Mouse (Mus musculus) spleen, postnatal 36 days (tissue): ENCODE results near the gene Mybl2.

ENCODE experiments used
- DNase-seq, 2 experiments: peaks; one replicate each; pipeline ENCODE4 v3.0.0; 2022; ENCODE audit warnings: low spot score in 2 of 2, mixed read lengths in 1 of 2

Mybl2 gene

DNA sequence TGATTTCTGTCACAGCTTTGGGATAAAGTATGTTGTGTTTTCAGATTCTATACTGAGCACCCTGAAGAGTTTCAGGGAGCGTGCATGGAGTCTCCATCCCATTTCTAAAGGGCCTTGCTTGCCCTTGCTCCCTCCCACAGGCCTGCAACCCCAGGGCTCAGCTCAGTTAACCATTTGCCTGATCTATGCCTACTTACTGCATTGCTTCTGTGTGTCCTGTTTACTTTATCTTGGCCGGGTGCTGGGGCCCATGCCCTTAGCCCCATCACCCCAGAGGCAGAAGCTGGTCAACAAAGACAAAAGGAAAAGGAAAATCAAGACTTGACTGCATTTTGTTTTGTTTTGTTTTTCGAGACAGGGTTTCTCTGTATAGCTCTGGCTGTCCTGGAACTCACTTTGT is 17.1 kb downstream of the Mybl2 start:
- DNase-seq = no peak

DNA sequence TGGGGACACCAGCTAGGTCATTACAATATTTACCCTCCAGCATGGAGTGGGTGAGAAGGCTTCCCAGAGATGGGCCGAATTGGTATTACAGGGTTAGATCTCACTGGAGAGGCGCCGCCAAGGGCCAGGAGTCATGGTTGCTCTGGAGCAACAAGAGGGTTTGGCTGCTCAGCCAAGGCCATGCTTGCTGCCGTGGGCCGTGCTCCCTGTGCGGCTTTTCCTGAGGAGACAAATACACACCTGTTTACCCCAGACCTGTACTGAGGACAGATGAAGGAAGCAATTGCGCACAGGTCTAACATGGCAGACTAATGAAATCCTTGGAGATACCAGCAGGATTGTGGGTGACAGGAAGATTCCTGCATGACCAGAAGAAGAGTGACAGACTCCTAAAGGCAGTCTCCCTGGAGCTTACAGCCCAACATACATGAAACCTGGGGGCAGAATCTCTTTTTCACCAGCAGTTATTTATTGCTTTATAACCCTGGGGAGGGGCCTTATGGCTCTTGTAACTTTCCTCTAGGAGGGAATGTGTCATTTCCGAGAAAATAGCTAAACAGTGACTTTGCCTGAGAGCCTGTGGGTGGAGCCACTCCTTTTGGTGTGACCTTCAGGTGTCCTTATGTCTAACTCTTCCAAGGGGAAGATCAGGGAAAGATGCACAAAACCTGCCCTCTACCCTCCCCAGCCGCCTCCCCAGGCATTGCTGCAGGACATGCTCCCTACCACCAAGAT is 18.7 kb downstream of the Mybl2 start:
- no peak for DNase-seq

DNA sequence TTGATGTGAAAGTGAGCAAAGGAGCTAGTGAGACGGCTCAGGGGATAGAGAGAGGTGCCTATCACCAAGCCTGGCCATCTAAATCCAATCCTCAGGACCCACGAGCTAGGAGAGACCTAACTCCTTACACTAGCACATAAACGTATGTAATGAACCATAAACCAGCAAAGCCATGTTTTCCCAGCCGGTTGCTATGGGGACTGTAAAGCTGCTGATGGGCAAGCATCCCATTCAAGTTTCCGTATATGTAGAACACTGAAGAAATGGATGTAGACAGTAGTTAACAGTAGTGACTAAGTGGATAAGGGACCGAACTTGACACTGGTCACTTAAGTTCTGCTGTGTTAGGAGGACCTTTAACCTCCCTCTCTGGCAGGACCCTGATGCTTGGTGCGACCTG is 19.5 kb downstream of the Mybl2 start:
- DNase-seq = no peak

DNA sequence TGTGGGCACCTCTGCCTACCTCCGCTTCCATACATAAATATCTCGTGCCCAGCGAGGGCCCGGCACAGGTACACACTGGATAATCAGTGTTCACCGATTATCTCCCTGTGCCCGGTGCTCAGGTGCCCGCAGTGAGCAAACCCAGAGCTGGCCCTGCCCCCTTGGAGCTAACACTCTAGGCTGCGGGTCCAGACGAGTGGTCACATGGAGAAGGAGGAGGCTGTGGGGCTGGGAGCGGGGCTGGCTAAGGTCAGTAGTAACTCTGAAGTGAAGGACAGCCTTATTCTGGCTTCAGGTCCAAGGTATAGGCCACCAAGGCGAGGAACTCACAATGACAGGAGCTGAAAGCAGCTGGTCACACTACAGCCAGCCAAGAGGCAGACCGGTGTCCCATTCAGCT is 20.3 kb downstream of the Mybl2 start:
- DNase-seq = no peak

DNA sequence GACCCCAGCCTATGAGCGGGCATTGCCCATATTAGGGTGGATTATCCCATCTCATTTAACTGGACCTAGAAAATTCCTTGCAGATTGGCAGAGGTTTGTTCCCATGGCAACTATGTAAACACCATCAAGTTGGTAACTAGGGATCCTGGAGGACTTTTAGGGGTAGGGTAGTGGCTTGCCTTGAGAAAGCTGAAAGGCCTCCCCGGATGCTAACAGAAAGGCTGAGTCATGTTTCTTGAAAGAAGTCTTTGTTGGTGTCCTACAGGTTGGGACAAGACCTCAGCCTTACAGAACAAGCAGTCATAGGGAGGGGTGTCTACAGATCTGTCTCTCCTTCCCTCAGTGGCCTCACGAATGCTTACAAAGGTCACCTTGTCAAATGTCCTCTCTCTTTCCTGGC is 20.7 kb downstream of the Mybl2 start:
- DNase-seq = no peak

DNA sequence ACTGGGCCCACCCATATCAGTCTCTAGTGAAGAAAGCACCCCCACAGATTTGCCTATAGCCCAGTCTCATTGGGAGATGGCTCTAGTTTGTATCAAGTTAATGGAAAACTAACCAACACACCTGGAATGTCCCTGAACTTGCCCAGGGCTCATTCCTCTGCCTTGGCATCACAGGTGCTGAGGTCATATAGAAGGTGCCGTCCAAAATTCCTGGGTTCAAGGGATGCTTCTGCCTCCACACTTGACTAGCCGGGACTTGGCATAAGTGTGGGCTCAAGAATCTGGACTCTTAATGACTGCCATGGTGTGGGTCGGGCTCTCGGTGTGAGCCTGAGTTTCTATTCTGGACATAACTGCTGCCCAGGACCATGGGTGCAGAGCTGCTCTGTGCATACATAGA is 24.6 kb downstream of the Mybl2 start:
- DNase-seq = no peak

DNA sequence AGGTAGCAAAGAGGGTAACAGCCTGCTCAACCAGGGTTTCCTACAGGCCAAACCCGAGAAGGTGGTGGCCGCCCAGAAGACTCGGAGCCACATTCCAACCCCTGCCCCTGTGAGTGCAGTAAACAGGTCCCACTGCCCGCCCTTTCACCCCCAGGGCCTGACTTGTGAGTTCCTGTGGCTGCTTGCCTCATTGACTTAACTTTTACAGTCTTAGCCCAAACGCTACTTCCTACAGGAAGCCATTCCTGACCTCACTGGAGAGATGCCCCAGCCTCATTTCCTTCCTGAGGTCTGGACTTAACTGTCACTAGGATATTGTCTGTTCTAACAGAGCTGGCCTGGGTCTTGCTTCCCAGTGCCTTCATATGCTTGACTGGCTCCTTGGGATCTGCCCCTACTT is 28.1 kb downstream of the Mybl2 start:
- DNase-seq = no peak

DNA sequence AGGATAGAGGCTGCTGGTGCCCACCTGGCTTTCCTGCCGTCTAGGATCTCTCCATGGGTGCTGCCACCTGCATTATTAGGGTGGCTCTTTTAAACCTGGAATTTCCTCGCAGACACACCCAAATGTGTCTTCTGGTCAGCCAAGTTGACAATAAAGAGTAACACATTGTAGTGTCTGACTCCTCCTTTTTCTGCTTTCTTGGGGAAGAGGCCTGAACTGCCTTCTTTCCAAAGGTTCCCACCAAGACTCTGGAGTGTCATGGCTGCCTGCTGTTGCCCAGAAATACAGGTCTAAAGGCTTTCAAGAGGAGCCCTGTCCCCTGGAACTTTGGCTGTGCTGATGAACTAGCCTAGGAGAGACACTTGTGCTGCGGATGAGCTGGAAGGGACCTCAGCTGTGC is 30.0 kb downstream of the Mybl2 start:
- no peak for DNase-seq

DNA sequence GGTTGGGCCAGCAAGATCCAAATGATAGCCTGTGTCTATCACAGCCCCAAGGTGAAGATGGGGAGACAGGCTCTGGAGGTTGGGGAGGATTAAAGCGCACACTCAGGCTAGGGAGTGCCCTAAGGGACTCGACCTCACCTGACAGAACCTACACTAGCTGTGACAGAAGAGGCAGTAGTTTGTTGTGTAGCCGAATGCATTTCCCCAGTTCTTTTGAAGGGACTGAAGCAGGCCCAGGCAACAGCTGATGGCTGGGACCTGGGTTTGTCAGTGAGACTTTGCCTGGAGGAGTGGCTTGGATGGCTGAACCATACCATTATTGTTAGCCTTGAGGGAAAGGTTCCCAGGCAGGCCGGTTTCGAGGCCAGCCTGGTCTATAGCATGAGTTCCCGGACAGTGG is 30.6 kb downstream of the Mybl2 start:
- no peak for DNase-seq

DNA sequence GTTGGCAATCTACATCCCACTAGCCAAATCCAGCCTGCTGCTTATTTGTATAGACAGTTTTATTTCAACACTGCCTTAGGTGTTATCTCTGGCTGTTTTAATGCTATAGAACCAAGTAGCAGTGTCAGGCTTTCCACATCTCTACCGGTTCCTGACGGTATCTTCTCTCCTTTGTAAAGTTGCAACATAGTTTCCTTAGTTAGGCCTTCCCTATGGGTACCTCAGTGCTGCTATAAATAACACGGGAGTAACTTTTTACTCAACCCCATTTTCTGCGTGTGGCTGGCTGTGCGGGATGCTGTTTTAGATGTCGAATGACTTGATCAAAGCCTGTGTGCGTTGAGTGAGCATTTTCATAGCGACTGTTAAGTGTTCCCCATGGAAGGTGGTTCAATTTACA is 32.1 kb downstream of the Mybl2 start:
- no peak for DNase-seq

DNA sequence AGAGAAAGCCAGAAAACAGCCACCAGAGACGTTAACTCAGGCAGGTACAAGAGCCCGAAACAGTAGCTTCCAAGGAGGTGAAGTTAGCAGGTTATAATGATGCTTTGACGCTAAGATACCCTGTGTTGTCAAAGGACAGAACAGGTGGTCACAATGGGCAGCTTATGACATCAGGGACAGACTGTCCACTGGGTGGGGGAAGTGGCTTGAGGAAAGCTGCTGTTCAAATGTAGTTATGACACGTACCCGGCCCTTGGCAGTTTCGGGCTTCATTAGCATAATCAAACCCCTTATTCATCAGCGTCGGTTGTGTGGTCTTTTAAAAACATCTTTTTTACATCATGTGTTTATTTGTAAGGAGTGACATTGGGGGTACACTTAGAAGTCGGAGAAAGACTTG is 33.2 kb downstream of the Mybl2 start, which contains the start of gene Gtsf1l:
Gene Gtsf1l (minus strand): TSS at position 128 of the 400 bp plus-strand sequence.
- DNase-seq = no peak

DNA sequence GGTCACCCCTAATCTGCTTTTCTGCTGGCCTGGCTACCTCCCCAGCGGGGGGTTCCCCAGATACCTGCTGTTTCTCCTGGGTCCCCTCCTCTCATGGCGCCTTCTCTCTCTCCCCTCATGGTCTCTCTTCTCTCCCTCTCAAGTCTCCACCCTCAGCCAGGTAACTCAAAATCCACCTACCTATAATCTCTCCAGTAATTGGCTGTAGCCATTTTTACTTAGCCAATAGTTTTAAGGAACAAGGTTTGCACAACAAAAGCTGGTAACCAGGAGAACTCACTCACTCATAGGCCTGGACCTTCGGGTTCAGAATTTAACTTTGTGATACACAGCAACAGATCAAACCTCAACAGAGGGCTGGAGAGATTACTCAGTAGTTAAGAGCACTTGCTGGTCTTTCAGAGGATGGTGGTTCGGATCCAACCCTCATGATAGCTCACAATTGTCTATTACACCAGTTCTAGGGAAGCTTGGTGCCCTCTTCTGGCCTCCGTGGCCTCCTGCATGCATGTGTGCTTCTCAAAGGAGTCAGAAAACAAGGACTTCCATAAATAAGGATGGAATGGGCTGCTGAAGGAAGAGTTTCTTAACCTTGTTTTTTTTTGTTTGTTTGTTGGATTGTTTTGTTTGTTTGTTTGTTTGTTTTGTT is 35.1 kb downstream of the Mybl2 start:
- DNase-seq = no peak

DNA sequence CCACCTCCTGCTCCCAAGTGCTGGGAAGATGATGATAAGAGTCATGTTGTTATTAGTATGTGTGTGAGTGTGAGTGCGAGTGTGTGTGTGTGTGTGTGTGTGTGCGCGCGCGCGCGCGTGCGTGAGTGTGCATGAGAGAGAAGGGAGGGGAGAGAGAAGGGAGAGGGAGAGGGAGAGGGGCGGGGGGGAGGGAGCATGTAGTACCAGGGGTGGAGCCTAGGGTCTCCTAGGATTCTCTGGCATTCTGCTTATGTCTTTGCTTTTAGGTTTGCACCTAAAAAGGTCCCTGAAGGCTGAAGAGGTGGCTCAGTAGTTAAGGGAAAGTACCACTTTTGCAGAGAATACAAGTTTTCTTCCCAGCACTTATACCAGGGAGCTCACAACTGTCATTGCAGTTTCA is 40.4 kb downstream of the Mybl2 start:
- no peak for DNase-seq

DNA sequence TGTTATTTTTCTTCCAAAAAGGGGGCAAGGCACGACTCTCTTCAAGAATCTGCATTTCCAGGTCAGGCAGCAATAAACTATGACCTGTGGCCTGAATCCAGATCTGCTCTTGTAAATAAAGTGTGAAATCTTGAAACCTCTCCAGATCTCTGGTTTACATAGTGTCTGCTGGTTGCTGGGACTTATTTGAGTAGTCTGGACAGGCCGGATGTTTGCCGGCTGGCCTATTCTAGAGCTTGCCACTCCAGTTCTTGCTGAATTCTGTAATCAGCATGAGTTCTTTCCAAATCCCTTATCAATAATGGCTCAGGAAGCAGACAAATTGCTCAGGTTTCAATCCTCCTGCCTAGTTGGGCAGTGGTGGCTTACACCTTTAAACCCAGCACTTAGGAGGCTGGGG is 41.3 kb downstream of the Mybl2 start:
- DNase-seq = no peak

DNA sequence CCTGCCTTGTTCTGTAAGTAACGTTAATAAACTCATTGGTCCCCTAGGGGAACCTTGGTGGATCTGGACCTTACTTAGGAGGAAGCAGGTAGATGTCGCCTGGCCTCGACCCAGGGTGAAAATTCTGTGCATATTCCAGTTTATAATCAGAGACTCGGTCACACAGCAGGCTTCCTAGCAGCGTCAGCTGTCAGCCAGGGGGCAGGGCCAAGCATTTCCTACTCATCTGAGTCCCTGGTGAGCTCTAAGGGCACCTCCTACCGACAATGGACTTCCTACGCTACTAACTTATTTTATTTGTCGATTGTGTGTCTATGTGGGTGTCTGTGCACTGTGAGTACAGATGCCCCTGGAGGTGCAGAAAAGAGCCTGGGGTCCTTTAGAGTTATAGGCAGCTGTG is 45.4 kb downstream of the Mybl2 start:
- DNase-seq = no peak

DNA sequence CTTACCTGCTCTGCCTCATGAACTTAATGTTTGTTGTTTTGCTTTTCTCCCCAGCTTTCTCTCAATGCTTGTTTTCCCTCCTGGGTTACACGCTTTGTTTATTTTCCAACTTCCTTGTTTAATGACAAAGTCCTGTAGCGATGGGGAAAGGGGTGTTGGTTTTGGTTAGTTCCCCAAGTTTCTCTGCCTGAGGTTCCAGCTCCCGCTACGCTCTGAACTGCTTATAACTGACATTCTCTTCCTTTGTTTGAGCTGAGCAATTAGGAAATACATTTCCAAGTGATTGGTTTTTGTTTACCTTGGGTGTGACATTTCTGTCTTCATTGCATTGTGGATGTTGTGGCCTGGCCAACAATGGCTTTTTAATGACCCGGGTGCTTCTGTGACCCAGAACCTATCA is 46.1 kb downstream of the Mybl2 start:
- no peak for DNase-seq

DNA sequence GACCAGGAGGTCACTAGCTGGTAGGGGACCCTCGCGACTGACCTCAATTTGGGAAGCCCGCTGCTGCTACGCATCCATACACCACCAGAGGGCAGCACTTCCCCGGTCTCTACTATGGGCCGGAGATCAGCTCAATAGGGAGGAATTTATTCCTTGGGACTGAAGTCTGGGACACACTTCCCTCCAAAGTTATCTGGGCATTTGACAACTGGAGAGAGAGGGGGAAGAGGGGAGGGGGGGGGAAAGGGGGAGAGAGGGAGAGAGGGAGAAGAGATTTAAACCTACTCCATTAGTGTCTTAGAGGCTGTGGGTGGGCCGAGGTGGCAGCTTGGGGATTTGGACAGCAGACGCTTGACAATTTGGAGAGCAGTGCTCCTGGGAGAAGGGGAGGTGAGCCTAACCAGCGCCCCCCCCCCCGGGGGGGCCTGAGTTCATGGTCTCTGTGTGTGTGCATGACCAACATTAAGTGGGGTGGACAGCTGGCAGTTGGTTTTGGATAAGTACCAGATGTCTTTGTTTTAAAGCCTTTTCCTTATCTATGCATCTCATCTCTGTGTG is 47.2 kb downstream of the Mybl2 start:
- DNase-seq = no peak

DNA sequence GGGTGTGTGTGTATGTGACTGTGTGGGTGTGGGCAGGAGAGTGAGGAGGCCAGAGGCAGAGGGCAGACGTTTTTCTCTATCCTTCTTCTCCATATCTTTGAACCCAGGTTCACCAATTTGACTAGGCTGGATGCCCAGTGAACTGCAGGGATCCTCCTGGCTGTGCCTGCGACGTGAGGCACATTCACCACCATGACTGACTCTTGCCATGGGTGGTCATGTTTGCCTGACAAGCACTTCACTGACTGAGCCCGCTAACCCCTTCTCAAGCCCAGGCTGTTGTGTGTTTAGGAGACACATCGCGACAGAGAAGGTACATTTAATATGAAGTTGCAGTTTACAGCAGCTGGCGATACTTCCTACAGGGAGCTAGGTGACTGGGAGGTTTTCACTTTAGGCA is 47.7 kb downstream of the Mybl2 start:
- DNase-seq = no peak

DNA sequence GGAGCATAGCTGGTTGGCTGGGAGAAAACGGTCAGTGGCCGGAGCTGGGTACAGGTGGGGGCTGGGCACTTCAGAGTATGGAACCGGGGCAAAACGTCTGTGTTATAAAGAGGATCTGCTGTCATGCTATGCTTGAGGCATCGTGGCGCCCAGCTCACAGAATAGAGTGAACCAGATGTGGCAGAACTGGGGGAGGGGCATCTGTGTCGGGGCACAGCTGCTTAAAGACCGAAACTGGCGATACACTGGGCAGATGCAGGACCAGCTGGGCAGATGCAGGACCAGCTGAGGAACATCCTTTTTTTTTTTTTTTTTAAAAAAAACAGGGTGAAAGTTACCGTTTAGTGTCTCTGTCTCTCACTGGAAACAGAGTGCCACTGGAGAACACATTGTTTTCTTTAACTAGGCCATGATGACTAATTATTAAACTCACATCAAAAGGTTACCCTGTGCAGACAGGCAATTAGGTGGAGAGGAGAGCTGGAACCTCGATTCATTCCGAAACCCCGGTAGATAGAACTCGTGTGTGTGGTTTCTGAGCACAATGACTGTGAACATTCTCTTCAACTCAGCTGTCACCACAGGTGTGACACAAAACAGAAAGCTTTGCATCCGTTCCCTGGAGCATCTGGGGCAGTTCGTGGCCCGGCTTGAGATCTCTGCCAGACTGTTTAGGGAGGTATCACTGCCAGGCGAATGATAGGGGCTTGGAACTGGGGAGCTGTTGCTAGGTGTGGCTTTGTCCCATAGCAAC is 48.6 kb downstream of the Mybl2 start:
- DNase-seq = no peak

DNA sequence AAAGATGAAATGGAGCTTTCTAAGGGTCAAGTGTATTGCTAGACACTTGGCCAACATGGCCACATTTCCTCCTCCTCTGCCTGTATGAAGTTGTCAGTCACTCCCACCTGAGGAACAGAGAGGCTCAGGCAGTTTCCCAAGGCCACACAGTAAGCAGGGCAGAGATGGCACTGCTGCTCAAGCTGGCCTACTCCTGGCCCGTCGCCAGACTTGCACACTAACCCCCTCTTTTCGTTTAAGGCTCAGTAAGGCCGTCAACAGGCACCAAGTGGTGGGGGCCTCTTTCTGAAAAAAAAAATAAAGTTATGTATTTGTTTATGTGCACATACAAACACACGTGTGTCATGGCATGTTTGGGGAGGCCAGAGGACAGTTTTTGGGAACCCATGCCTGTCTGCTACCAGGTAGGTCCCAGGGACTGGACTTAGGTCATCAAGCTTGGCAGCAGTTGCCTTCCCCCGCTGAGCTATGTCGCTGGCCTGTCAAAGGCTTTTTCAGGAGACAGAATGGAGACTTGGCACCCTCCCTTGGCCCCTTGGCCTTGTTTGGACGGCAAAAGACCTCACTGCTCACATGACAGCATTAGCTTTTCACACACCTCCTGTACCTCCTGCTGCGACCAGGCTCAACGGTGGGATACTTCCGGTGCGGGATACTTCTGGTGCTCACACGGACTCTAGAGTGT is 49.7 kb downstream of the Mybl2 start:
- DNase-seq = no peak

DNA sequence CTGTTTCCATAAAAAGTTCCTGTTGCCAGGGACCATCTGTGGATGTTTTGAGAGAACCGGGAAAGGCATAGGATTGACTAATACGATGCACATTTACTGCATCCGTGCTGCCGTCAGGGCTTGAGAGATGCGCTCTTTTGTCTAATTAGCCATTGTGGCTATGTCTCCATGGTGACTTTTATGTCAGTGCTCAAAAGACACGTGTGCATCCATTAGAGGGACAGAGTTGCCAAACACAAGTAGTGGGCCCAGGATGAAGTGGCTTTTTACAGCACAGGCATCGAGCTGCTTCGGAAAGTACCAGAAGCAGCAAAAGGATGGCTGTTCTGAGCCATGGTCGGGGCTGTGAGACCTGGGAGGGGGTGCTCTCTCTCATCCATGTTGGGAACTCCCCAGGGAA is 53.9 kb downstream of the Mybl2 start:
- DNase-seq = no peak

DNA sequence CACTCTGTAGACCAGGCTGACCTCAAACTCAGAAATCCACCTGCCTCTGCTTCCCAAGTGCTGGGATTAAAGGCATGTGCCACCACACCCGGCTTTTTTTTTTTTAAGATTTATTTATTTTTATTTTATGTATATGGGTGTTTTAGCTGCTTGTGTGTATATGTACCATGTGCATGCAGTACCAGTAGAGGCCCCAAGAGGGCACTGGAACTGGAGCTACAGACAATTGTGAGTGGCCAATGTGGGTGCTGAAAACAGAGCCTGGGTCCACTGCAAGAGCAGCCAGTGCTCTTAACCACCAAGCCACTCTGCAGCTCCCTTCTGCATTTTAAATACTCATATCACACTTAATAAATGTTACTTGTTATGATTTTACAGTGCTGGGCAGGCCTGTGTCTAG is 56.2 kb downstream of the Mybl2 start:
- DNase-seq = no peak
